ENCODE assay signal across 8 mouse cellular contexts in the genomic region with DNA sequence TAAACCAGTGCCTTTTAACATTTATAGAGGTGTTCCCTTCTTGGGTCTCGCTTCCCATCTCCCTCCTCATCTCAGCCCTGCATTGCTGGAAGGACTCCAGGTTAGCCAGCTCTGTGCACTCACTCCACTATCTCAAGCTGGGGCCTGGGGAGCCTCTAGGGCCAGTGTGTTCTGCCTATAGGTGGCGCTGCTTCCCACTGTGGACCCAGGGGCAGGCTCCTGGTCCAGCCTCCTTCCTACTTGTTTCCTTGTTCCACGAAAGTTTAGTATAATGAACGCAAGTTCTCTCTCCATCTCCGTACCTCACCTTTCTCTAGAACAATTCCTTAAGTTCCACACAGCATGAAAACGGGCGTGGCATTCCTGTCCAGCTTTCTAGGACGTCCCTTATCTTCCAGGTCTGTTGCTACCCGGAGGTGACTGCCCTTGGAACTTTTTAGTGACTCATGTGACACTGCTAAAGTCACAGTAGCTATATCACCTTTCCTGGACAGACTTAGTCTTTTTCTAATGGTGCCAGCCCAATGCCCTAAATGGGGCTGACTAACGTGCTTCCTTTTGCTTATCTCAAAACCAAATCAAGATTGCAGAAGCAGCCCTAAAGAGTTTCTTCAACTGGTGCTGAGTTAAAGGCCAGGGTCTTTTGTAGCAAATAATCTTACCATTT. TPM values are rescaled to one million over a fixed set of nuclear protein-coding genes. Genes with fewer than 3 reads are reported as not detected.
DNase-seq lines count a peak whose midpoint lies in the region; ATAC-seq lines count a peak whose summit lies in the region.

No protein-coding gene starts in this region.

- 0 out of 2 replicates have a peak, but pooled peaks have one; percentile 52 for ATAC-seq in heart, embryonic 11.5 days (replicated peaks; ENCODE audit: insufficient number of reproducible peaks, low FRiP score, low TSS enrichment)
- ATAC-seq in kidney, embryonic 16.5 days (ENCODE audit: low FRiP score, low TSS enrichment), result peak; percentile 87
- ATAC-seq in liver, embryonic 11.5 days (replicated peaks; ENCODE audit: low FRiP score), result peak; percentile 87
- peak; percentile 80; the same call in 1 of the 2 replicates for ATAC-seq in stomach, embryonic 16.5 days (ENCODE audit: insufficient read depth, low FRiP score)

- no peak overlapping the region for H3K9ac ChIP-seq in heart, embryonic 11.5 days (ENCODE audit: low read depth, low read length)
- H3K9ac ChIP-seq in kidney, embryonic 16.5 days (replicated peaks; ENCODE audit: low read length), result no peak overlapping the region
- H3K9ac ChIP-seq in liver, embryonic 11.5 days (ENCODE audit: low read depth, low read length), result no peak overlapping the region
- H3K9ac ChIP-seq in stomach, embryonic 16.5 days (ENCODE audit: low read length), result no peak overlapping the region

- H3K27ac ChIP-seq in embryonic facial prominence, embryonic 10.5 days (replicated peaks), result no peak overlapping the region
- no peak overlapping the region for H3K27ac ChIP-seq in heart, embryonic 11.5 days (ENCODE audit: low read depth, low read length)
- H3K27ac ChIP-seq in kidney, embryonic 16.5 days (ENCODE audit: low read length), result no peak overlapping the region
- no peak overlapping the region for H3K27ac ChIP-seq in liver, embryonic 11.5 days (ENCODE audit: low read depth, low read length)
- no peak overlapping the region for H3K27ac ChIP-seq in stomach, embryonic 16.5 days (ENCODE audit: low read length)

- peak overlapping the region; percentile 22; the same call in 1 of the 2 replicates for H3K4me2 ChIP-seq in heart, embryonic 11.5 days
- no peak overlapping the region for H3K4me2 ChIP-seq in kidney, embryonic 16.5 days (replicated peaks; ENCODE audit: low read depth, low read length)
- no peak overlapping the region for H3K4me2 ChIP-seq in liver, embryonic 11.5 days
- H3K4me2 ChIP-seq in stomach, embryonic 16.5 days (ENCODE audit: low read depth, low read length), result no peak overlapping the region

- H3K9me3 ChIP-seq in embryonic facial prominence, embryonic 10.5 days, result no peaks in the 10 kb centered on the region
- H3K9me3 ChIP-seq in heart, embryonic 11.5 days (replicated peaks; ENCODE audit: control insufficient read depth, low read length), result no peaks in the 10 kb centered on the region
- H3K9me3 ChIP-seq in kidney, embryonic 16.5 days (ENCODE audit: low read length), result no peaks in the 10 kb centered on the region
- H3K9me3 ChIP-seq in liver, embryonic 11.5 days (ENCODE audit: control insufficient read depth, low read length), result no peaks in the 10 kb centered on the region
- H3K9me3 ChIP-seq in stomach, embryonic 16.5 days (replicated peaks; ENCODE audit: control insufficient read depth, low read length), result no peaks in the 10 kb centered on the region

- no peaks in the 10 kb centered on the region for H3K27me3 ChIP-seq in embryonic facial prominence, embryonic 10.5 days (replicated peaks; ENCODE audit: low read depth, poor library complexity, severe bottlenecking)
- no peaks in the 10 kb centered on the region for H3K27me3 ChIP-seq in heart, embryonic 11.5 days (ENCODE audit: control insufficient read depth, insufficient read depth, low read length)
- H3K27me3 ChIP-seq in kidney, embryonic 16.5 days (ENCODE audit: insufficient read depth, low read length), result no peaks in the 10 kb centered on the region
- H3K27me3 ChIP-seq in liver, embryonic 11.5 days (replicated peaks; ENCODE audit: control insufficient read depth, insufficient read depth, low read length), result no peaks in the 10 kb centered on the region
- no peaks in the 10 kb centered on the region for H3K27me3 ChIP-seq in stomach, embryonic 16.5 days (ENCODE audit: control insufficient read depth, insufficient read depth, low read length)

- peaks cover 25% of the 10 kb centered on the region for H3K36me3 ChIP-seq in embryonic facial prominence, embryonic 10.5 days (replicated peaks)
- H3K36me3 ChIP-seq in heart, embryonic 11.5 days (ENCODE audit: control insufficient read depth, insufficient read depth, low read length), result peaks cover 6% of the 10 kb centered on the region; the same call in 1 of the 2 replicates
- H3K36me3 ChIP-seq in kidney, embryonic 16.5 days (ENCODE audit: insufficient read depth, low read length), result peaks cover 20% of the 10 kb centered on the region
- 0 out of 2 replicates have a peak, but pooled peaks cover 2% of the 10 kb centered on the region for H3K36me3 ChIP-seq in liver, embryonic 11.5 days (ENCODE audit: control insufficient read depth, insufficient read depth, low read length)
- peaks cover 11% of the 10 kb centered on the region for H3K36me3 ChIP-seq in stomach, embryonic 16.5 days (ENCODE audit: control insufficient read depth, insufficient read depth, low read length)

- peak; percentile 80 for DNase-seq in B cell, adult 2 months
- peak; percentile 67 for DNase-seq in adrenal gland, adult 8-10 months
- peak; percentile 72 for DNase-seq in embryonic facial prominence, embryonic 10.5 days (ENCODE audit: low spot score)
- DNase-seq in liver, embryonic 11.5 days (ENCODE audit: low spot score), result peak; percentile 35
- DNase-seq in naive thymus-derived CD4-positive, alpha-beta T cell, adult 2 months (ENCODE audit: low read depth), result peak; percentile 70

- WGBS in embryonic facial prominence, embryonic 10.5 days, result 38% methylated on average over 10 of the region's 10 CpGs
- 25% methylated on average over 10 of the region's 10 CpGs for WGBS in heart, embryonic 11.5 days (ENCODE audit: insufficient replicate concordance)
- 35% methylated on average over 10 of the region's 10 CpGs for WGBS in kidney, embryonic 16.5 days
- 27% methylated on average over 10 of the region's 10 CpGs for WGBS in liver, embryonic 11.5 days
- WGBS in stomach, embryonic 16.5 days, result 24% methylated on average over 10 of the region's 10 CpGs

- no peak overlapping the region for H3K4me3 ChIP-seq in embryonic facial prominence, embryonic 10.5 days
- no peak overlapping the region for H3K4me3 ChIP-seq in heart, embryonic 11.5 days (ENCODE audit: low read depth, low read length)
- H3K4me3 ChIP-seq in kidney, embryonic 16.5 days (ENCODE audit: low read length), result no peak overlapping the region
- H3K4me3 ChIP-seq in liver, embryonic 11.5 days (ENCODE audit: low read depth, low read length), result no peak overlapping the region
- H3K4me3 ChIP-seq in stomach, embryonic 16.5 days (replicated peaks; ENCODE audit: low read length), result no peak overlapping the region

- H3K4me1 ChIP-seq in embryonic facial prominence, embryonic 10.5 days, result no peaks in the 10 kb centered on the region
- H3K4me1 ChIP-seq in heart, embryonic 11.5 days (ENCODE audit: control insufficient read depth, insufficient read depth, low read length), result no peaks in the 10 kb centered on the region; the same call in 1 of the 2 replicates
- peaks cover 5% of the 10 kb centered on the region; the same call in 1 of the 2 replicates for H3K4me1 ChIP-seq in kidney, embryonic 16.5 days (ENCODE audit: insufficient read depth, low read length)
- H3K4me1 ChIP-seq in liver, embryonic 11.5 days (replicated peaks; ENCODE audit: control insufficient read depth, insufficient read depth, low read length), result no peaks in the 10 kb centered on the region
- no peaks in the 10 kb centered on the region for H3K4me1 ChIP-seq in stomach, embryonic 16.5 days (ENCODE audit: control insufficient read depth, insufficient read depth, low read length)

RNA-seq across cellular contexts. Expression of a gene that starts 12.9 kb away (rescaled TPM):
- 100 to 1,000 TPM in 2 of 4 experiments, 10 to 100 TPM in 2; 83.9 to 107 (median 101) TPM for total RNA-seq in adrenal gland, adult 8-10 months (2022)
- polyA plus RNA-seq in embryonic facial prominence, embryonic 10.5 days (2016; fragmentation: Nextera tagmentation; extraction: Ambion mirVana), result 198 and 199 TPM in 2 replicates
- polyA plus RNA-seq in heart, embryonic 11.5 days (2014; fragmentation: Nextera tagmentation; extraction: Ambion mirVana), result 257 and 268 TPM in 2 replicates
- polyA plus RNA-seq in kidney, embryonic 16.5 days (2015; fragmentation: Nextera tagmentation; extraction: Ambion mirVana), result 239 and 252 TPM in 2 replicates
- polyA plus RNA-seq in liver, embryonic 11.5 days (2014; fragmentation: Nextera tagmentation; extraction: Ambion mirVana), result 260 and 281 TPM in 2 replicates
- polyA plus RNA-seq in stomach, embryonic 16.5 days (2015; fragmentation: Nextera tagmentation; extraction: Ambion mirVana), result 355 and 357 TPM in 2 replicates

RNA-seq across cellular contexts. Expression of a gene that starts 13.1 kb away (rescaled TPM):
- total RNA-seq in adrenal gland, adult 8-10 months (2022), result 10 to 100 TPM; 23.9 to 47.1 (median 32.6) TPM
- 28.0 and 30.8 TPM in 2 replicates for polyA plus RNA-seq in embryonic facial prominence, embryonic 10.5 days (2016; fragmentation: Nextera tagmentation; extraction: Ambion mirVana)
- polyA plus RNA-seq in heart, embryonic 11.5 days (2014; fragmentation: Nextera tagmentation; extraction: Ambion mirVana), result 61.0 and 68.7 TPM in 2 replicates
- 58.6 and 62.0 TPM in 2 replicates for polyA plus RNA-seq in kidney, embryonic 16.5 days (2015; fragmentation: Nextera tagmentation; extraction: Ambion mirVana)
- 26.3 and 28.2 TPM in 2 replicates for polyA plus RNA-seq in liver, embryonic 11.5 days (2014; fragmentation: Nextera tagmentation; extraction: Ambion mirVana)
- 39.8 and 48.3 TPM in 2 replicates for polyA plus RNA-seq in stomach, embryonic 16.5 days (2015; fragmentation: Nextera tagmentation; extraction: Ambion mirVana)

RNA-seq across cellular contexts. Expression of a gene that starts 20.8 kb away (rescaled TPM):
- 1 to 10 TPM; 4.2 to 9.2 (median 8.3) TPM for total RNA-seq in adrenal gland, adult 8-10 months (2022)
- 2.2 and 2.6 TPM in 2 replicates for polyA plus RNA-seq in embryonic facial prominence, embryonic 10.5 days (2016; fragmentation: Nextera tagmentation; extraction: Ambion mirVana)
- polyA plus RNA-seq in heart, embryonic 11.5 days (2014; fragmentation: Nextera tagmentation; extraction: Ambion mirVana), result 3.7 and 4.7 TPM in 2 replicates
- polyA plus RNA-seq in kidney, embryonic 16.5 days (2015; fragmentation: Nextera tagmentation; extraction: Ambion mirVana), result 6.7 and 7.8 TPM in 2 replicates
- 12.6 and 13.9 TPM in 2 replicates for polyA plus RNA-seq in liver, embryonic 11.5 days (2014; fragmentation: Nextera tagmentation; extraction: Ambion mirVana)
- polyA plus RNA-seq in stomach, embryonic 16.5 days (2015; fragmentation: Nextera tagmentation; extraction: Ambion mirVana), result 7.0 and 10.8 TPM in 2 replicates

RNA-seq across cellular contexts. Expression of a gene that starts 28.9 kb away (rescaled TPM):
- total RNA-seq in adrenal gland, adult 8-10 months (2022), result not detected
- not detected in 2 replicates for polyA plus RNA-seq in embryonic facial prominence, embryonic 10.5 days (2016; fragmentation: Nextera tagmentation; extraction: Ambion mirVana)
- polyA plus RNA-seq in heart, embryonic 11.5 days (2014; fragmentation: Nextera tagmentation; extraction: Ambion mirVana), result not detected in 2 replicates
- polyA plus RNA-seq in kidney, embryonic 16.5 days (2015; fragmentation: Nextera tagmentation; extraction: Ambion mirVana), result not detected in 2 replicates
- polyA plus RNA-seq in liver, embryonic 11.5 days (2014; fragmentation: Nextera tagmentation; extraction: Ambion mirVana), result not detected in 2 replicates
- not detected in 2 replicates for polyA plus RNA-seq in stomach, embryonic 16.5 days (2015; fragmentation: Nextera tagmentation; extraction: Ambion mirVana)
